Mouse (Mus musculus) olfactory bulb, adult 2 months (tissue): Measurements from ENCODE around the gene Six2. TPM values are rescaled to one million over a fixed set of nuclear protein-coding genes. Genes with fewer than 3 reads are reported as not detected.

Experiments used
- H3K27ac ChIP-seq: fragments of 200-500 bp; 2 replicates; pipeline ENCODE4 v1.5.1; 2012; ENCODE audit warnings: low read depth, low read length; ENCODE audit not compliant: insufficient read depth
- H3K4me1 ChIP-seq: fragments of 200-500 bp; 2 replicates; pipeline ENCODE4 v1.6.1; 2012; ENCODE audit warnings: low read length; ENCODE audit not compliant: control insufficient read depth, insufficient read depth
- H3K4me3 ChIP-seq: fragments of 200-500 bp; 2 replicates; pipeline ENCODE4 v1.5.1; 2012; ENCODE audit warnings: mild to moderate bottlenecking, low read depth, low read length, moderate library complexity; ENCODE audit not compliant: insufficient read depth
- CTCF ChIP-seq: fragments of 200-500 bp; IDR thresholded peaks from 2 replicates; pipeline ENCODE4 v1.5.1; 2012; ENCODE audit warnings: low read depth, mild to moderate bottlenecking, low read length, moderate library complexity; ENCODE audit not compliant: insufficient read depth
- POLR2A ChIP-seq: fragments of 200-500 bp; IDR thresholded peaks from 2 replicates; pipeline ENCODE4 v1.6.1; 2012; ENCODE audit warnings: mild to moderate bottlenecking, low read depth, low read length, moderate library complexity; ENCODE audit not compliant: insufficient read depth
- WGBS: fragments of 180-500 bp; shearing (Covaris S2); methylation state at CpG from one replicate; pipeline ENCODE4 v1.1.7; 2018; 5-methylcytosine and 5-hydroxymethylcytosine counted together
- polyA plus RNA-seq: library from polyadenylated mRNA; stranded (reverse); fragments of >200 nt; gene quantifications from 2 replicates; pipeline ENCODE4 v1.2.4, GENCODE M21; 2012; ENCODE audit warnings: low replicate concordance; ENCODE audit not compliant: missing spikeins, insufficient read depth, insufficient read length

Gene Six2
- polyA plus RNA-seq, 1 experiment = not detected

DNA sequence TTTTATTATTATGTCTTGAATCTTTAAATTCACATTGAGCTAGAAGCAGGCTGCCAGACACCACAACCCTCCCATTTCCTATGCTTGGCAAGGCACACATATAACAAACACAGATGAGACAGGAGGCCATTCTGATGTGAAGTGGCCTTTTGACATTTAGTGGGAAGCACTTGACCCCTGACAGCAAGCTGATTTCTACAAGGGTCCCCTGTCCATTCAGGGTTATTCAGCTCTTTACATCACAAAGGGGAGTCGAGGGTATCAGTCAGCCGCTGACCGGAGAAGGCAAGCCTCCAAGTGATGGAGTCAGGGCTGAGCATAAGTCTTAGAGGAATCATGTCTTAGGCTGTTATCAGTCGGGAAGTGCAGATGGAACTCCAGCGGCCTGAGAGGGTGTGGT is 26.3 kb upstream of the Six2 start:
- H3K4me1 ChIP-seq = no peaks in the 10 kb centered on the region
- TF ChIP-seq CTCF (no peak), POLR2A (no peak)
- 84% methylated on average over 5 of the region's 5 CpGs for WGBS
- H3K27ac ChIP-seq = no peak overlapping the region
- H3K4me3 ChIP-seq = no peak overlapping the region

- Histone ChIP-seq H3K4me1 (no peaks in the 10 kb centered on the region), H3K4me3 (no peak overlapping the region), H3K27ac (no peak overlapping the region)
- TF ChIP-seq CTCF (no peak), POLR2A (no peak)
- 86% methylated on average over 10 of the region's 10 CpGs for WGBS
Observed at GRCm38 (mm10) chr17:85712874-85713273, 24.8 kb upstream of the Six2 start.

DNA sequence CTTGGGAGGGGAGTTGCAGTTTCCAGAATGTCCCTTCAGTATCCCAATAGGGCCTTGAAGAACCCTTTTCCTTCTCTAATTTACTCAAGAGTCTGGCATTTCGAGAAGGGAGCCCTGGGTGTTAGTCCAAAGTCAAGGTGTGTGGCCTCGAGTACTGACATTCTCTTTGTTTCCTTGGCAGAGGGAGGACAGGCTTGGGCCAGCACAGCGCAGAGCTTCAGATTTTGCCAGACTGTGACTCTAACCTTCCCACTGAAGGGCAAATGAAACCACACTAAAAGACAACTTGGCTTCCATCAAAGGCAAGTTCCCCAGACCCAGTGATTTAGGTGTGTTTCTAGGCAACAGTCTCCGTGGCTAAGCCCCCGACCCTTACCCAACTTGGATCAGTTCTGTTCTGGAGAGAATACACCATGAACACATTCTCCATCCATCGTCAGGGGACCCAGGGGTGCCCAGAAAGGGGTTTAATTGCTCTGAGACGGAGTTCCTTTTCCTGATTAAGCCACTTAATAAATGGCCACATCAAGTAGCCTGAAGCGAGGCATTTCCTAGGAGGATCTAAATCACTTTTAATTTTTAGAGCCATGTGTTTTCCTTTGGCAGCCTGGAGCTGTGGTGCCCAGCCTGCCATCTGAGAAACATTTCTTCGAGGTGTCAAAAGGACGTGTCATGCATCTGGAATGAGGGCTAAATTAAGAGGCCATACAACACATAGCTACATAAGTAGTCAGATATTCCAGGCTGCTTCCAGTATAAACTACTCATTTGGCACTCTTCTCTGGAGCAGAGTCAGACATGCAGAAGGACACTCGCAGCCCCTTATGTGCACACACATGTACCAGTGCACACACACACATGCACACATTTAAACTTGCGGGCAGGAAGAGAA is 16.5 kb upstream of the Six2 start:
- Histone ChIP-seq H3K4me1 (no peaks in the 10 kb centered on the region), H3K4me3 (no peak overlapping the region), H3K27ac (no peak overlapping the region)
- no peak for TF ChIP-seq POLR2A
- no peak for TF ChIP-seq CTCF
- WGBS = 48% methylated on average over 12 of the region's 12 CpGs

DNA sequence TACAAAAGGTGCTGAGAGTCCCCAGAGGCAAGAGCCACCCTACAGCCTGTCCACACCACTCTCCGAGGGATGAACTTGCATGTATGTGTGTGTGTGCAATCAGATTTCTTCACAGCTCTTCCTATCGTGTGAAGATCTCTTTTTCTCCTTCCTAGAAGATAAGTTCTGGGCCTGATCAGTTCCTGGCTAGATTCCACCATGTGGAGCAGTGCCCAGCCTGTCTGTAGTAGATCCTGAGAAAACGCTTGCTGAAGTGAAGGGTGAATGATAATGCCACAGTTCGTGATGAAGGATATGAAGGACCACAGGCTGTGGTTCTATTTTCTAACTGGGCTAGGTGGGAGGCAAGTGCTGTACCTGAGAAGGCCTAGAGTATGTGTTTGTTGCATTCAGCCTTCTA is 12.0 kb upstream of the Six2 start:
- TF ChIP-seq CTCF = no peak
- TF ChIP-seq POLR2A = no peak

GRCm38 (mm10) chr17:85698643-85699042 is 10.6 kb upstream of the Six2 start:
- Histone ChIP-seq H3K4me3 (no peak overlapping the region), H3K27ac (no peak overlapping the region), H3K4me1 (no peaks in the 10 kb centered on the region)
- no peak for TF ChIP-seq POLR2A
- no peak for TF ChIP-seq CTCF
- WGBS = 95% methylated on average over 6 of the region's 6 CpGs

More for the DNA sequence above, 12.0 kb upstream of the Six2 start:
- 70% methylated on average over 4 of the region's 4 CpGs for WGBS
- H3K4me3 ChIP-seq = no peak overlapping the region
- H3K4me1 ChIP-seq = no peaks in the 10 kb centered on the region
- no peak overlapping the region for H3K27ac ChIP-seq

DNA sequence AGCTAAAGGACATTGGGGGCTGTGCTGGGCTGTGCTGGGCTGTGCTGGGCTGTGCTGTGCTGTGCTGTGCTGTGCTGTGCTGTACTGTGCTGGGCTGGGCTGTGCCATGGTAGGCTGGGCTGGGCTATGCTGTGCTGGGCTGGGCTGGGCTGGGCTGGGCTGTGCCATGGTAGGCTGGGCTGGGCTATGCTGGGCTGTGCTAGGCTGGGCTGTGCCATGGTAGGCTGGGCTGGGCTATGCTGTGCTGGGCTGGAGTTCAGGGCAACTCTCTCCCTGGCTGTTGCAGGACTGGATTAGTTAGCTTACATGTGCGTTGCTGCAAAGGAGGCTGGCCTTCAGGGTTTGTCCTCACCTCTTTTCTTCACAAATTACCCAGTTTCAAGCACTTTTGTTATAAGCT is 9.9 kb upstream of the Six2 start:
- H3K4me3 ChIP-seq = no peak overlapping the region
- no peak for TF ChIP-seq POLR2A
- H3K4me1 ChIP-seq = no peaks in the 10 kb centered on the region
- H3K27ac ChIP-seq = no peak overlapping the region
- WGBS = 81% methylated on average over 1 of the region's 1 CpGs

DNA sequence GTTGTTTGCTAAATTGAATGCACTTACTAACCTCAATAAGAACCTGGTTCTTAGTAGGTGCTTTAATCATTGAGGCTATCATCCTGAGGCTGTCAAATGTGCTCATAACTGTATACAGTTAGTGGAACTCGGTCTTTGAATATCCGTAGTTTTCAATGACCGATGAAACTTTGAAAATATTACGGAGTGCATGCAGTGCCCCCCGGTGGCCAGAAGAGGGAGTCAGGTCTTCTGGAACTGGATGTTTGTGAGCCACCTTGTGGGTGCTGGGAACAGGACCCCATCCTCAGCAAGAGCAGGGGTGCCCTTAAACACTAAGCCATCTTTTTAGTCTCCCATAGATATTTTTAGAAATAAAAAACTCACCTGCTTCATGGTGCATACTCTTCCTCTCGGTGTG is 6.4 kb upstream of the Six2 start:
- Histone ChIP-seq H3K4me3 (no peak overlapping the region), H3K27ac (no peak overlapping the region), H3K4me1 (no peaks in the 10 kb centered on the region)
- 88% methylated on average over 6 of the region's 6 CpGs for WGBS
- TF ChIP-seq CTCF (no peak), POLR2A (no peak)

GRCm38 (mm10) chr17:85693101-85693500 is 5.0 kb upstream of the Six2 start:
- Histone ChIP-seq H3K4me3 (no peak overlapping the region), H3K27ac (no peak overlapping the region), H3K4me1 (peaks cover 9% of the 10 kb centered on the region)
- 13% methylated on average over 9 of the region's 9 CpGs for WGBS
- TF ChIP-seq POLR2A (no peak), CTCF (no peak)

GRCm38 (mm10) chr17:85692594-85692993 is 4.5 kb upstream of the Six2 start:
- Histone ChIP-seq H3K27ac (no peak overlapping the region), H3K4me3 (no peak overlapping the region), H3K4me1 (peaks cover 12% of the 10 kb centered on the region)
- 6% methylated on average over 23 of the region's 23 CpGs for WGBS
- TF ChIP-seq CTCF (no peak), POLR2A (no peak)
